Mouse (Mus musculus) kidney, postnatal 25 days (tissue): Measurements from ENCODE around the gene Prpf6.

Experiments used
- DNase-seq, 2 experiments: peaks; one replicate each; pipeline ENCODE4 v3.0.0; 2021; ENCODE audit warnings: mixed read lengths in 2 of 2

Prpf6 gene

DNA sequence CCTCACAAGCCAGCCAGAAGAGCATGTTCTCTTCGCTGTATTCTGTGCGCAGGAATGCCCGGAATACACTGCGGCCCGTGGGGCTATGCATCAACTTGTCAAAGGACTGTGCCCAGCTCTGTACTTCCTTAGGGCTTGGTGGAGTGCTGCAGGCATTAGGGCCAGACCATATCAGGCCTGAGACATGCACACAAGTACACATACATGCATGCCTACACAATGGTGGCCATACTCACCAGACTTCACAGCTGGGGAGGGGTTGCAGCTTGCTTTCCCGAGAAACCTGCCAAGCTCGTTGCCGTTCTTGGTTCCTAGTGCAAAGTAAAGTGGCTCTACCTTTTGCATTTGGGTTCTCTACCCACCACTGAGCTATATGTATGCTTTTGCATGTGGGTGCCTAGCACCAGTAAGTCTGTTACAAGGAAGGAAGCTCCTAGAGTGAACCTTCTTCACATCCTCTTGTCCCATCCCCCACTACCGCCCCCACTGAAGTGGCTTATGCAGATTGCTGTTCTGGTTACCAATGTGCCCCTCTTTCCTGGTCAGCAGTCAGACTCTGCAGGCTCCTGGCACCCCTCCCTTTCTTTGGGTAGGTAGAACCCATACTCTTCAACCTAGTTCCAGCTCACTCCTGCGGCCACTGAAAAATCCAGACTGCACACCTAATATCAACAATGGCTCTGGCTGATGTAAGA lies 97.9 kb downstream of the Prpf6 start:
- no peak for DNase-seq

DNA sequence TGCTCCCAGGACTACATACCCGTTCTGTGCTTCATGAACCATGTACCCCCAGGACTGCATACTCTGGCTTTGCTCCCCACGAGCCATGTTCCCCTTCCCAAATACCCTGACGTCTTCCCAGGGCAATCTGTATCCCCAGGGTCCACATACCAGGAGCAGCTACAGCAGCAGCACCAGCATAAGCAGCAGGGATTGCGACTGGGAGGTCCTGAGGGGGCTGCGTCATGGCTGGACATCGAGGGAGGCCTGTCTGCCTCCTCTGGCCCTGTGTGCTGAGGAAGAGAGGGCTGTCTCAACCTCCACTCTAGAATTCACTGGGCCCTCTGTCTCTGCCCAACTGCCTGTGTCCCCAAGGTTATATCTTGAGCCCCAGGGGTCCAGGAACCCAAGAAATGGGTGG lies 99.4 kb downstream of the Prpf6 start:
- no peak for DNase-seq

DNA sequence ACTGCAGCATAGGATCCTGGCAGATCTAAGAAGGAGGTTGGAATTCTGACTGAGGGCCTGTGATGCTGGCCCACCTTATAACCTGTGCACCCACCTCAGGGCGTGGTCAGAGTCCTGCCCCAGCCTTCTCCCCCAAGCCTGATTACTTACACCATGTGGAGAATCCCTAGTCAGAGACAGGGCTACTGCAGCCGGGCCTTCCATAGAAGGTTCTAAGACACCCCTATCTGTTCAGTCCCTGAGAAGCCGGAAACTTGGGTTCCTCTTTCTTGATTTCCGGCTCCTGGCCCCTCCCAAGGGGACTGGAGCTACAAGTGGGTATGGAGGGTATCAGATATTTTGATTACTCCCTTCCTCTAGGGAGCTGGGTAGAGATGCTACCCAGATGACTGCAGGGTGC lies 99.9 kb downstream of the Prpf6 start:
- no peak for DNase-seq

DNA sequence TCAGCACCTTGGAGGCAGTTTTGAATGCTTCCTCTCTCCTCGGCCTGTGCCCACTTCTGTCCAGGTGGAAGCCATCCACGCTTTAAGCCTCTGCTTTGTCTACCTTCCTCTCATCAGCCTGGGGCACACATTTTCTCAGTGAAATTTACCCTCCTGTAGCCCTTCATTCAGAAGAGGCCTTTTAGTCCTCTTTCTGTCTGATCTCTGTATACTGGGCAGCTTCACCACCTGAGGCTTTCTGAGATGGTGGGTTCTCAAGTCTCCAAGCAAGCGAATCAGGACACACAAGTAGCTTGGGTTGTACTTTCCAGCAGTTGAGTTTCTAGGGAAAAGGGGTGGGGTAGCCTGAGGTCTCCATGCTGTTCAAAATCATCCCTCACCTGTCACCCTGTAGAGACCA lies 100.6 kb downstream of the Prpf6 start:
- DNase-seq, result peak in 1 of 2 experiments; percentile 21

DNA sequence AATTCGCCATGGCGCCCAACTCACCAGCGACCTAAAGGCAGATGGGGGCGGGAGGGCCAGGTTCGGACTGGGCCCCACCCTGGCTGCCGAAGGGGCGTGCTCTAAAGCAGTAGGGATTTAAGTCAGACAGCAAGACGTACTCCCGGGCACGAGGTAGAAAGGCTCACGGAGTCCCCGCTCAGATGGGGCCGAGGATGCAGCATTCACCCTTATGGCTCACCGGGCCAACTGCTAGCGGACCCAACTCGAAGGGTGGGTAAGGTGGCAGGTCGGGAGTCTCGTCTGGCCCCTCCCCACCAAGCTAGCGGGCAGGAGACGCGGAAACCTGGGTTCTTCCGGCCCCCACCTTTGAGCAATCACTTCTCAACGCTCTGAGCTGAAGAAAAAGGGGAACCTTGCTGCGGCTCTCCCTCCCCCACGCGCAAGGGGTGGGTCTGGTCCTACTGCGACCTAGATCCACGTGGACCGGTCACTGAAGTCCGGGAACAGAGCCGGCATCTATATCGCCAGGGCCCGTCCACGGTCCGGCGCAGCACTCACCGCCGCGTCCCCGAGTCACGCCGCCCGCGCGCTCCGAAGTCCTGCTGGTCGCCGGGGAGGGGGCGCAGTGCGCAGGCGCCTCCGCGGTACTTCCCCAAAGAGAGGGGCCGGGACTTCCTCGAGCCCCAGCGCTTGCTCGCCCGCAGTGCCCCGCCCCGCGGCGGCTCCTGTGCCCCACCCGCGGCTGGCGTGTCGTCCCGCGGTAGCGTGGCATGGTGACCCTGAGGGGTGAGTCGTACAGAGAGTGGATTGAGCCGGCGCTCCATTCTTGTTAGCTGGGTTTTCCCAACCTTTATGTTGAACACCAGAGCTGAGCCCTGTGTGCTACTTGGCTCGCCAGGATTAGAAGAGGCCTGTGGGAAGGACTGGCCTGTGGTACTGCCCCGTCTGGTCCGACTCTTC lies 101.9 kb downstream of the Prpf6 start, which contains the start of gene Rgs19:
Rgs19 (minus strand) TSS at position 639 of the 942 bp plus-strand sequence.
- DNase-seq, result peak; percentile 77 to 88

DNA sequence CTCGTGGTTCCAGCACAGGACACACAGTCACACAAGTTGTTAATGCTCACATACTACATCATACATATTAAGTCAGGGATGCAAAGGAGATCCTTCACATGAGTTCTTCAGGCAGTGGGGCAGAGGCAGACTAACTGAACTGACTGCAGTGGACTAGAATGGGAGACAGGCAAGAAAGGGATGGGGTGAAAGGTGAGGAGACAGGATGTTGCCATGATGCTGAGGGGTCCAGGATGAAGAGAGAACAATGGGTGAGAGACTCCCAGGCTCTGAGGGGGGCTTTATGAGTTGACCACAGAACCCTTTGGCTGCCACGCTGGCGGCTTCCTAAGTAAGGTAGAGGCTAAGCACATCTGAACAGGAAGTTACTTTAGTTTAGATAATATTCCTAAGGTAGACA lies 102.9 kb downstream of the Prpf6 start:
- DNase-seq, result no peak

DNA sequence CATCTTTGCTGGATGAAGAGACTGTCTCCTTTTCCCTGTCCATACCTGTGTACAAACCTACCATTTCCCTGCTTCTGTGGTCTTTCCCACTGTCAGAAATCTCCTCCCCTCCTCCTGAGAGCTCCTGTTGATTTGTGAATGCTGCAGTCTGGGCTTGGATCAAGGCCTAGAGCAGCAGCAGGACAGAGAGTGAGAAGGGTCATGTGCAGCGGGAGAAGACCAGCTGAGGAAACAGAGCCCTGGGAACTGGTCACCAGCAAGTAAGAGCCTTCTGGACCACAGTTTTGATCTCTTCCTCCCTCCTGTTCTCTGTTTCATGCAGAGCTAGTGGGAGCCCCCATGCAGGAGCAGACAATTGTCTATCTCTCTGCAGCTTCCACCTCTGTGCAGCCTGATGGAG lies 104.1 kb downstream of the Prpf6 start:
- DNase-seq, result no peak

DNA sequence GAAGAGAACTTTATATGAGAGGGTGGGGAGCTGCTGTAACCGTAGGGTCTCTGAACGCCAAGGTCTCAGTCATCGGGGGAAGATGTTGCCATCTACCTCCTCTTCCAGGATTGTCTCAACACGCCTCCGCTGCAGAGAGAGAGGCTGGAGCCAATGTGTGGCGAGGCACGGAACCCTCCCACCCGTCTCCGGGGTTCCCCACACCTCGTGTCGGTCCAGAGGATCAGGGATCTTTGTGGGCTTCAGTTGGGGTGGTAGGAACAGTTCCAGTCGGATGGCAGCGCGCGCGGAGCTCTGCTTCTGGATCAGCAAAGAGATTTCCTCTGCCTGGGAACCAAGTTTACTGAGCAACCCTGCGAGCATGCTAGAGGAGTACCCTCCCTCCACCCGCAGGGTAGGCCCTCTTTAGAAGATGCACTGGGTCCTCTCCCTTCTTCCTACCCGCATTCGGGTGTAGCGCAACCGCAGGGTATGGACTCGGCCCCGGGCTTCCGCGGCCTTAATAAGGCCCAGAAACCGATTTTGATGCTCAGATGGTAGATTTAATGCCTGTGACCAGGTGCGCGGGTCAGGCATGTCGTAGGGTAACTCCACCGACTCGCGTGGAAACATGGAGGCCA lies 105.2 kb downstream of the Prpf6 start:
- peak in 1 of 2 experiments; percentile 25 for DNase-seq

DNA sequence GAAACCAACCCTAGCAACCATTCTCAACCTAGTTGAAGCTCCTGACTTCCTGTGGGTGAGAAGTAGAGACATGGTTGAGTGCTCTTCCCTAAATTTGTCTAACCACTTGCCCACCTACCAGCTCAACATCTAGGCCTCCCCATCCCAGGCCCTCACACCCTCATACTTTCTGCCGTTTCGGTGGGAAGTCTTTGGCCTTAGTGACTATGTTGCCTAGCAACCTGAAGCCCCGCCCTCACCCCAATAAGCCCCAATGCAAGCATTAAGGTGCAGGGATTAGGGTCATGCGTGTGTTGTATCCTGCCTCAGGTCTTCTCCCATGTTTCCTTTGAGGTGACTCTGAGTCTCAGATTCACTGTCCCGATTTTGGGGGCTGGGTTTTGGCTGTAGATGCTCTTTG lies 106.6 kb downstream of the Prpf6 start, which contains the start of gene Lkaaear1:
Lkaaear1 (minus strand) TSS at position 202 of the 400 bp plus-strand sequence.
- no peak for DNase-seq
